Mouse (Mus musculus): ENCODE data around the gene Hivep1. TPM values are rescaled to one million over a fixed set of nuclear protein-coding genes. Genes with fewer than 3 reads are reported as not detected.

Hivep1 gene
- polyA plus RNA-seq, 1 experiment from 2014 or later = 7.7 TPM

DNA sequence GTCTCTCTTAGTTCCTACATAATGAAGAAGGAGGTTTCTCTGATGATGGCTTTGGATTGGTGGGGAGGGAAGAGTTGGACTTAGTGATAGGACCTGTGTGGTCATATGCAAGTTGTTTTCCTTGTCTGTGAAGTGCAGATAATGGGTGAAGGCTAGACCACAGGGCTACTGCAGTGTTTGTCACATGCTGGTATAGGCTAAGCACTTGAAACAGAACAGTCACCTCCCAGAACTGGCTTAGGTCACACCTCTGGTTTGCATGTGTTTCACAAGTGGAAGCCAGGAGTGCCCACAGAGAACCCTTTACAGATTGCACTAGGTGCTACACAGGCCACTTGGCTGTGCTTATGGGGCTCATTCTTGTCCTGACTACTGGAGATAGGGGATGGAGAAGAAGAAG is 12.4 kb downstream of the Hivep1 start:
- DNase-seq (ENCODE audit: low spot score) (peak; percentile 71), ATAC-seq (peak; percentile 86)
- no peak overlapping the region for H3K4me3 ChIP-seq (ENCODE audit: low read depth, low read length)
- H3K9me3 ChIP-seq (ENCODE audit: low read length) = no peaks in the 10 kb centered on the region
- H3K4me2 ChIP-seq (replicated peaks; ENCODE audit: low read depth, low read length) = no peak overlapping the region
- no peaks in the 10 kb centered on the region for H3K27me3 ChIP-seq (replicated peaks; ENCODE audit: insufficient read depth, low read length)
- TF ChIP-seq EP300 (IDR thresholded peaks at IDR 0.05) (0 out of 2 replicates have a peak, but pooled peaks have one; percentile 17), CTCF (IDR thresholded peaks at IDR 0.05) (no peak)
- H3K27ac ChIP-seq (ENCODE audit: low read length) = no peak overlapping the region
- H3K36me3 ChIP-seq (ENCODE audit: insufficient read depth, low read length) = 0 out of 2 replicates have a peak, but pooled peaks cover 3% of the 10 kb centered on the region
- H3K9ac ChIP-seq (replicated peaks; ENCODE audit: low read depth) = no peak overlapping the region
- H3K4me1 ChIP-seq (ENCODE audit: insufficient read depth, low read depth, low read length) = peaks cover 3% of the 10 kb centered on the region; the same call in 1 of the 2 replicates

DNA sequence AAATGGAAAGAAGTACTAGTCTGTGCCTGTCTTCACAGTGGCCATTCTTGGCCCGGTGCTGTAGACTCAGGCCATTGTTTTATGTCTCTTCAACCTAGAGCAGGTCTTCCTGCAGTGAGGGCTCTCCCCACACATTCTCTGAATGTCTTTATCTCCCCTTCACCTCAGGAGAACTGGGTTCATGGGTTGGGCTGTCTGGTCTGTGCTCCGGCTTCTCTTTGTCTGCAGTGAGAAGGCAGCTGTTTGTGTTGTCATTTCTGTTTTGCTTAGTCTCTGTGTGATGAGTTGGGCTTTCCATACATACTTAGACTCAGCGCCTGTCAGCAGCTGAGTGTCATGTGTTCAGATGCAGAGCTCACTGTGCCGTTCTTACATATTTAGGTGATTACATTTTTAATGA is 18.4 kb downstream of the Hivep1 start:
- ATAC-seq (no peak), DNase-seq (ENCODE audit: low spot score) (no peak)
- H3K27ac ChIP-seq (ENCODE audit: low read length) = no peak overlapping the region
- H3K4me1 ChIP-seq (ENCODE audit: insufficient read depth, low read depth, low read length) = no peaks in the 10 kb centered on the region; the same call in 1 of the 2 replicates
- no peak overlapping the region for H3K9ac ChIP-seq (replicated peaks; ENCODE audit: low read depth)
- 70% methylated on average over 4 of the region's 4 CpGs for WGBS
- TF ChIP-seq CTCF (IDR thresholded peaks at IDR 0.05) (no peak), EP300 (IDR thresholded peaks at IDR 0.05) (no peak)
- H3K4me3 ChIP-seq (ENCODE audit: low read depth, low read length) = no peak overlapping the region
- no peaks in the 10 kb centered on the region for H3K27me3 ChIP-seq (replicated peaks; ENCODE audit: insufficient read depth, low read length)
- H3K36me3 ChIP-seq (ENCODE audit: insufficient read depth, low read length) = 0 out of 2 replicates have a peak, but pooled peaks cover 3% of the 10 kb centered on the region
- no peak overlapping the region for H3K4me2 ChIP-seq (replicated peaks; ENCODE audit: low read depth, low read length)
- H3K9me3 ChIP-seq (ENCODE audit: low read length) = no peaks in the 10 kb centered on the region

- H3K27ac ChIP-seq (ENCODE audit: low read length) = no peak overlapping the region
- DNase-seq (ENCODE audit: low spot score) = no peak
- WGBS = 76% methylated on average over 6 of the region's 6 CpGs
- H3K9ac ChIP-seq (replicated peaks; ENCODE audit: low read depth) = no peak overlapping the region
- no peak overlapping the region for H3K4me2 ChIP-seq (replicated peaks; ENCODE audit: low read depth, low read length)
- TF ChIP-seq EP300 (IDR thresholded peaks at IDR 0.05) = no peak
- no peak for TF ChIP-seq CTCF (IDR thresholded peaks at IDR 0.05)
- no peak overlapping the region for H3K4me3 ChIP-seq (ENCODE audit: low read depth, low read length)
- H3K27me3 ChIP-seq (replicated peaks; ENCODE audit: insufficient read depth, low read length) = no peaks in the 10 kb centered on the region
- H3K36me3 ChIP-seq (ENCODE audit: insufficient read depth, low read length) = 0 out of 2 replicates have a peak, but pooled peaks cover 3% of the 10 kb centered on the region
- no peak for ATAC-seq
- no peaks in the 10 kb centered on the region for H3K9me3 ChIP-seq (ENCODE audit: low read length)
- no peaks in the 10 kb centered on the region; the same call in 1 of the 2 replicates for H3K4me1 ChIP-seq (ENCODE audit: insufficient read depth, low read depth, low read length)
Observed at GRCm38 (mm10) chr13:42071011-42071410, 19.2 kb downstream of the Hivep1 start.

- H3K4me1 ChIP-seq (ENCODE audit: insufficient read depth, low read depth, low read length) = no peaks in the 10 kb centered on the region; the same call in 1 of the 2 replicates
- ATAC-seq = peak; percentile 57
- WGBS = 54% methylated on average over 6 of the region's 6 CpGs
- no peak overlapping the region for H3K4me3 ChIP-seq (ENCODE audit: low read depth, low read length)
- H3K9me3 ChIP-seq (ENCODE audit: low read length) = no peaks in the 10 kb centered on the region
- no peaks in the 10 kb centered on the region for H3K27me3 ChIP-seq (replicated peaks; ENCODE audit: insufficient read depth, low read length)
- no peak for TF ChIP-seq EP300 (IDR thresholded peaks at IDR 0.05)
- TF ChIP-seq CTCF (IDR thresholded peaks at IDR 0.05) = no peak
- no peak overlapping the region for H3K27ac ChIP-seq (ENCODE audit: low read length)
- H3K4me2 ChIP-seq (replicated peaks; ENCODE audit: low read depth, low read length) = no peak overlapping the region
- H3K36me3 ChIP-seq (ENCODE audit: insufficient read depth, low read length) = no peaks in the 10 kb centered on the region
- no peak overlapping the region for H3K9ac ChIP-seq (replicated peaks; ENCODE audit: low read depth)
- peak; percentile 45 for DNase-seq (ENCODE audit: low spot score)
Observed at GRCm38 (mm10) chr13:42073285-42073684, 21.5 kb downstream of the Hivep1 start.

GRCm38 (mm10) chr13:42075546-42075945 is 23.7 kb downstream of the Hivep1 start:
- Histone ChIP-seq H3K4me1 (ENCODE audit: insufficient read depth, low read depth, low read length) (no peaks in the 10 kb centered on the region; the same call in 1 of the 2 replicates), H3K9ac (replicated peaks; ENCODE audit: low read depth) (no peak overlapping the region), H3K4me2 (replicated peaks; ENCODE audit: low read depth, low read length) (no peak overlapping the region), H3K27ac (ENCODE audit: low read length) (no peak overlapping the region), H3K4me3 (ENCODE audit: low read depth, low read length) (no peak overlapping the region), H3K9me3 (ENCODE audit: low read length) (no peaks in the 10 kb centered on the region), H3K27me3 (replicated peaks; ENCODE audit: insufficient read depth, low read length) (no peaks in the 10 kb centered on the region), H3K36me3 (ENCODE audit: insufficient read depth, low read length) (no peaks in the 10 kb centered on the region)
- 71% methylated on average over 5 of the region's 5 CpGs for WGBS
- no peak for DNase-seq (ENCODE audit: low spot score)
- no peak for ATAC-seq
- no peak for TF ChIP-seq CTCF (IDR thresholded peaks at IDR 0.05)
- no peak for TF ChIP-seq EP300 (IDR thresholded peaks at IDR 0.05)

DNA sequence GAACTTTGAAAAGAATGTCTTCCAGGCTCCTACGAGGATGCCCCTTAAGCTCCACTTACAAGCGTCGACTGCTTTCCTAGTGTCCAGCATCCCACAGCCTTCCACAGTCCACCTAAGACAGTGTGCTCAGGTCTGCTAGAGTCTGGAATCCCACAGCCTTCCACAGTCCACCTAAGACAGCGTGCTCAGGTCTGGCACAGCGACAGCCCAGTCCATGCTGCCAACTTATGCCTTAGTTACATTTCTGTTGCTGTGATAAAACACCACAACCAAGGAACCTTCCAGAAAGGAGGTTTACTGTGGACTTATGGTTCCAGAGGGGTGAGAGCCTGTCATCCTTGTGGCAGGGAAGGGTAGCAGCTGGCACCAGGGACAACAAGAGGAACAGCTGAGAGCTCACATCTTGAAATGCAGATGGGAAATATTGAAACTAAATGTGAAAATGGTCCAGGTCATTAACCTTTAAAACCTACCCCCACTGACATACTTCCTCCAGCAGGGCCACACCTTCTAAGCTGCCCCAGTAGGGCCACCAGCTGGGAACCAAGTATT is 25.0 kb downstream of the Hivep1 start:
- DNase-seq (ENCODE audit: low spot score) = no peak
- Histone ChIP-seq H3K4me1 (ENCODE audit: insufficient read depth, low read depth, low read length) (no peaks in the 10 kb centered on the region; the same call in 1 of the 2 replicates), H3K9ac (replicated peaks; ENCODE audit: low read depth) (no peak overlapping the region), H3K4me2 (replicated peaks; ENCODE audit: low read depth, low read length) (no peak overlapping the region), H3K27me3 (replicated peaks; ENCODE audit: insufficient read depth, low read length) (no peaks in the 10 kb centered on the region), H3K27ac (ENCODE audit: low read length) (no peak overlapping the region), H3K4me3 (ENCODE audit: low read depth, low read length) (no peak overlapping the region), H3K36me3 (ENCODE audit: insufficient read depth, low read length) (0 out of 2 replicates have a peak, but pooled peaks cover 6% of the 10 kb centered on the region), H3K9me3 (ENCODE audit: low read length) (no peaks in the 10 kb centered on the region)
- WGBS = 88% methylated on average over 5 of the region's 5 CpGs
- no peak for TF ChIP-seq CTCF (IDR thresholded peaks at IDR 0.05)
- TF ChIP-seq EP300 (IDR thresholded peaks at IDR 0.05) = no peak
- ATAC-seq = 0 out of 2 replicates have a peak, but pooled peaks have one; percentile 14

Measured in lung, postnatal 0 days (tissue).